Mouse (Mus musculus) midbrain, postnatal 0 days (tissue): ENCODE measurements around the gene Pcdh9. TPM values are rescaled to one million over a fixed set of nuclear protein-coding genes. Genes with fewer than 3 reads are reported as not detected.
A peak's percentile ranks its signal among the peaks of the same experiment; 100 is the strongest.

Experiments
- ATAC-seq: fragments of 200-750 bp; cut with Nextera tagmentation; 2 replicates; pipeline ENCODE4 v1.8.0; 2017; ENCODE audit warnings: moderate number of reproducible peaks, mild to moderate bottlenecking, moderate TSS enrichment, moderate library complexity; ENCODE audit not compliant: low FRiP score
- DNase-seq: peaks from one replicate; pipeline ENCODE4 v3.0.0-alpha.2; 2015; ENCODE audit warnings: low spot score
- H3K27ac ChIP-seq: fragments of 300-500 bp; sonication (generic); 2 replicates; pipeline ENCODE4 v1.5.1; 2014; ENCODE audit warnings: low read depth, mild to moderate bottlenecking, low read length, mixed read lengths
- H3K27me3 ChIP-seq: fragments of 300-500 bp; sonication (generic); 2 replicates; pipeline ENCODE4 v1.6.1; 2014; ENCODE audit warnings: low read length, control low read depth, mixed read lengths; ENCODE audit not compliant: insufficient read depth
- H3K36me3 ChIP-seq: fragments of 300-500 bp; sonication (generic); 2 replicates; pipeline ENCODE4 v1.6.1; 2014; ENCODE audit warnings: low read length, control low read depth, mixed read lengths; ENCODE audit not compliant: insufficient read depth
- H3K4me1 ChIP-seq: fragments of 300-500 bp; sonication (generic); 2 replicates; pipeline ENCODE4 v1.6.1; 2014; ENCODE audit warnings: mild to moderate bottlenecking, control low read depth, antibody characterized with exemption, low read length, mixed read lengths; ENCODE audit not compliant: insufficient read depth
- H3K4me2 ChIP-seq: fragments of 300-500 bp; sonication (generic); 2 replicates; pipeline ENCODE4 v1.6.1; 2014; ENCODE audit warnings: low read depth, mild to moderate bottlenecking, low read length, mixed read lengths; ENCODE audit not compliant: poor library complexity, severe bottlenecking
- H3K4me3 ChIP-seq: fragments of 300-500 bp; sonication (generic); 2 replicates; pipeline ENCODE4 v1.5.1; 2014; ENCODE audit warnings: low read depth, mild to moderate bottlenecking, low read length, moderate library complexity
- H3K9ac ChIP-seq: fragments of 300-500 bp; sonication (generic); replicated peaks from 2 replicates; pipeline ENCODE4 v1.6.1; 2014; ENCODE audit warnings: mild to moderate bottlenecking, low read length, moderate library complexity, mixed read lengths; ENCODE audit not compliant: poor library complexity, severe bottlenecking
- H3K9me3 ChIP-seq: fragments of 300-500 bp; sonication (generic); 2 replicates; pipeline ENCODE4 v1.6.1; 2016; ENCODE audit warnings: low read length, control low read depth
- CTCF ChIP-seq: IDR thresholded peaks from 2 replicates; pipeline ENCODE4 v1.5.1; 2016; ENCODE audit warnings: antibody characterized with exemption, mild to moderate bottlenecking
- WGBS: fragments of 180-500 bp; shearing (Covaris S2); extraction: QIAGEN DNeasy Blood & Tissue Kit; methylation state at CpG from one replicate; pipeline ENCODE4 v1.1.7; 2014; 5-methylcytosine and 5-hydroxymethylcytosine counted together
- polyA plus RNA-seq: library from polyadenylated mRNA; unstranded; fragments of >200 nt; fragmentation: Nextera tagmentation; extraction: Ambion mirVana; gene quantifications from 2 replicates; pipeline ENCODE4 v1.2.1, GENCODE M21; 2015
- total RNA-seq: library from RNA; depleted of rRNA; stranded (reverse); fragments of >200 nt; gene quantifications from 2 replicates; pipeline ENCODE4 v1.2.3, GENCODE M21; 2014; rRNA removed

The Pcdh9 gene
- total RNA-seq (159 and 164 TPM in 2 replicates), polyA plus RNA-seq (130 and 149 TPM in 2 replicates)

DNA sequence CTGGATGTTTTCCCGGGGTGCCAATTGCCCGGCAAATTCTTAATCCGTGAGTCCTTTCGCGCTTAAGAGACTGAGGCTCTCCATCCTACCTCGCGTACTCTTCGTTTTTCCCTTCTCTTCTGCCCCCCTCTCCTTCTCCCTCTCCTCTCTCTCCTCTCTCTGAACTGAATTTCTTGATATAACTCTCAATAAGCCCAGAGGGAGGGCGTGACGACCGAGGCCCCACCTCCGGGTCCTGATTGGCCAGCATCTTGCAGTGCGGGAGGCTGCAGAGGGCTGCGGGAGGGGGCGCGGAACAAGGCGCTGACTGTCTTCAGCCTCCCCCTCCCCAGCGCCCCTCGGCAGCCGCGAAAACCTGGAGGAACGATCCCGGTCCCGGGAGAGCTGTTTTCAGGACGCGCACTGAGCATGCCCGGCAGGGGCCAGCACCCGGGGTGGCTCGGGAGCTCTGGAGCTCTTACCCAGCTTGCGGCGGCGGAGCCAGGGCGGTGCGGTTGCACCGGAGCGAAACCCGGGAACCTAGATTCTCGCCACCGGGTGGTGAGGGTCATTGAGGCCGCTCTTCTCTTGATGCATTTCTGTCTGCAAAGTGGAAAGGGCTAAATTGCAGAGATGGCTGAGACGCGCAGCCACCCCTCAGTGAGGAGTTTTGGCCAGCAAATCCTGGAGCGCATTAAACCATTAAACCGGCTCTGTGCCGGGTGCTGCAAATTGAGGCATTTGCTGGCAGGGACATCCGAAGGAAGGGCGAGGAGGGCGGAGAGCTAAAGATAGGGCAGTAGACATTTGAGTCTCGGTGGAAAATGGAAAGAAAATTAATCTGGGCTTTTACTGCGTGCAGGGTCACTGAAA is at the start of gene Pcdh9:
Pcdh9 (minus strand) TSS at position 161 of the 852 bp plus-strand sequence.
- Histone ChIP-seq H3K36me3 (no peaks in the 10 kb centered on the region), H3K4me3 (peak within 1 kb of the TSS; percentile 68), H3K9me3 (no peaks in the 10 kb centered on the region), H3K27ac (peak within 1 kb of the TSS; percentile 82), H3K27me3 (no peaks in the 10 kb centered on the region), H3K9ac (peak within 1 kb of the TSS; percentile 77), H3K4me1 (0 out of 2 replicates have a peak, but pooled peaks cover 2% of the 10 kb centered on the region), H3K4me2 (peak within 1 kb of the TSS; percentile 73)
- ATAC-seq (peak; percentile 99), DNase-seq (peak; percentile 98)
- WGBS: under 1% methylated on average over 50 of the region's 50 CpGs
- peak; percentile 60 for TF ChIP-seq CTCF

DNA sequence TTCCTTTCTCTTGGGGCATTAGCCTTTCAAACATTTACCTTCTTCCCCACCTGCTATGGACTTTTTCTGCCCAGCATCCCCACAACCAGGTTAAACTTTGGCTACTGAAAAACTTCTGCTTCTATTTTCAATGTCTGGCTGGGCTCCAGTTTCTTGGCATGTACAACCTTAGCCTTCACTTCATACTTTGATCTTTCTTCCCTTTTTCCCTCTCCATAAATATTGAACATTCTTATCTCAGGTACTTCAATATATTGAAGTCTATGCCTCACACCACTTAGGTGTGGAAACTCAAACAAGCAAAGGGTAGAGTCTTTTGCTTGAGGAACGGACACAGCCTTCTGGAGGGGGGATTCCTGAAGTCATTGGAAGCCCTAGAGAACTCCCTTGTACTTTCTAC is 16.4 kb upstream of the Pcdh9 start:
- Histone ChIP-seq H3K4me2 (no peak overlapping the region), H3K9ac (no peak overlapping the region), H3K27ac (no peak overlapping the region), H3K4me3 (no peak overlapping the region), H3K9me3 (no peaks in the 10 kb centered on the region), H3K27me3 (no peaks in the 10 kb centered on the region), H3K4me1 (no peaks in the 10 kb centered on the region), H3K36me3 (no peaks in the 10 kb centered on the region)
- TF ChIP-seq CTCF: no peak
- WGBS: 76% methylated on average over 1 of the region's 1 CpGs
- ATAC-seq: no peak
- DNase-seq: no peak

GRCm38 (mm10) chr14:93898533-93898932 is 8.1 kb upstream of the Pcdh9 start:
- ATAC-seq (no peak), DNase-seq (peak; percentile 54)
- Histone ChIP-seq H3K27me3 (no peaks in the 10 kb centered on the region), H3K4me2 (no peak overlapping the region), H3K4me3 (no peak overlapping the region), H3K4me1 (no peaks in the 10 kb centered on the region), H3K36me3 (no peaks in the 10 kb centered on the region), H3K27ac (no peak overlapping the region), H3K9me3 (no peaks in the 10 kb centered on the region), H3K9ac (no peak overlapping the region)
- peak; percentile 76 for TF ChIP-seq CTCF

DNA sequence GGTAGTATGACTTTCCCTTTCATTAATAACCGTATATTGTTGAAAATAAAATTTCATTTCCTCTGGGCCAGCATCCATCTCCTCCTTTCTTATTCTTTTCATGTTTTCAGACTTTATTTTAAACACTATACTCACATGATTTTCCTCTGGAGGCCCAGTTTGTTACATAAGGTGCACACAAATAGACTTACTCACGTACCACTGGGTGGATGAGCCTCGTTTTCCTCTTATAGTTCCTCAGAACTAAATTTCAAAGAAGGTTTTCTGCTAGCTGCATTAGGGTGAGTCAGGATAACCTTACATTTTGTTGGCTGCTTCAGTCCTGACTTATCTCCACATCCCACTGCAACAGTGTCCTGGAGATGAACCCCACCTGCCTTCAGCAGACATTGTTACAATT is 4.7 kb upstream of the Pcdh9 start:
- Histone ChIP-seq H3K4me3 (no peak overlapping the region), H3K9ac (no peak overlapping the region), H3K27ac (no peak overlapping the region), H3K4me1 (no peaks in the 10 kb centered on the region), H3K9me3 (no peaks in the 10 kb centered on the region), H3K27me3 (no peaks in the 10 kb centered on the region), H3K36me3 (no peaks in the 10 kb centered on the region), H3K4me2 (no peak overlapping the region)
- 85% methylated on average over 3 of the region's 3 CpGs for WGBS
- TF ChIP-seq CTCF: no peak
- ATAC-seq (no peak), DNase-seq (no peak)

- H3K27ac ChIP-seq: peak overlapping the region; percentile 82
- no peaks in the 10 kb centered on the region for H3K9me3 ChIP-seq
- H3K4me2 ChIP-seq: peak overlapping the region; percentile 73
- DNase-seq (peak; percentile 46), ATAC-seq (no peak)
- no peaks in the 10 kb centered on the region for H3K27me3 ChIP-seq
- H3K9ac ChIP-seq: peak overlapping the region; percentile 77
- H3K4me3 ChIP-seq: peak overlapping the region; percentile 68
- TF ChIP-seq CTCF: no peak
- no peaks in the 10 kb centered on the region for H3K36me3 ChIP-seq
- H3K4me1 ChIP-seq: no peaks in the 10 kb centered on the region
- 1% methylated on average over 13 of the region's 13 CpGs for WGBS
Observed at GRCm38 (mm10) chr14:93891371-93891746, 880 bp upstream of the Pcdh9 start.

- Histone ChIP-seq H3K9me3 (no peaks in the 10 kb centered on the region), H3K4me1 (0 out of 2 replicates have a peak, but pooled peaks cover 2% of the 10 kb centered on the region), H3K36me3 (no peaks in the 10 kb centered on the region), H3K4me3 (peak overlapping the region; percentile 68), H3K27ac (peak overlapping the region; percentile 65), H3K27me3 (no peaks in the 10 kb centered on the region), H3K9ac (peak overlapping the region; percentile 77), H3K4me2 (peak overlapping the region; percentile 73)
- DNase-seq (peak; percentile 43), ATAC-seq (peak; percentile 29; the same call in 1 of the 2 replicates)
- WGBS: under 1% methylated on average over 20 of the region's 20 CpGs
- no peak for TF ChIP-seq CTCF
Observed at GRCm38 (mm10) chr14:93889839-93890518, 500 bp downstream of the Pcdh9 start.
